Mouse (Mus musculus) intestine, embryonic 14.5 days (tissue): ENCODE results near the gene Obox8. TPM values are rescaled to one million over a fixed set of nuclear protein-coding genes. Genes with fewer than 3 reads are reported as not detected.

Source experiments
- ATAC-seq: fragments of 200-750 bp; cut with Nextera tagmentation; replicated peaks from 2 replicates; pipeline ENCODE4 v1.8.0; 2017; ENCODE audit warnings: low read depth, moderate number of reproducible peaks, moderate TSS enrichment, moderate library complexity; ENCODE audit not compliant: low FRiP score, low TSS enrichment
- DNase-seq: peaks from one replicate; pipeline ENCODE4 v3.0.0-alpha.2; 2018; ENCODE audit warnings: low spot score
- H3K27ac ChIP-seq: fragments of 300-500 bp; sonication (generic); 2 replicates; pipeline ENCODE4 v1.5.1; 2014; ENCODE audit warnings: low read depth, mild to moderate bottlenecking, control low read depth
- H3K27me3 ChIP-seq: fragments of 300-500 bp; sonication (generic); replicated peaks from 2 replicates; pipeline ENCODE4 v1.6.1; 2014; ENCODE audit warnings: low read length, control low read depth; ENCODE audit not compliant: control insufficient read depth, insufficient read depth
- H3K36me3 ChIP-seq: fragments of 300-500 bp; sonication (generic); 2 replicates; pipeline ENCODE4 v1.6.1; 2014; ENCODE audit warnings: low read length, control low read depth; ENCODE audit not compliant: control insufficient read depth, insufficient read depth
- H3K4me1 ChIP-seq: fragments of 300-500 bp; sonication (generic); replicated peaks from 2 replicates; pipeline ENCODE4 v1.6.1; 2014; ENCODE audit warnings: low read length, control low read depth, mixed read lengths; ENCODE audit not compliant: control insufficient read depth, insufficient read depth
- H3K4me2 ChIP-seq: fragments of 300-500 bp; sonication (generic); 2 replicates; pipeline ENCODE4 v1.6.1; 2014; ENCODE audit warnings: low read length
- H3K4me3 ChIP-seq: fragments of 300-500 bp; sonication (generic); 2 replicates; pipeline ENCODE4 v1.5.1; 2014; ENCODE audit warnings: low read depth, low read length, control low read depth, mixed read lengths
- H3K9ac ChIP-seq: fragments of 300-500 bp; sonication (generic); 2 replicates; pipeline ENCODE4 v1.6.1; 2014; ENCODE audit warnings: mild to moderate bottlenecking, low read length
- H3K9me3 ChIP-seq: fragments of 300-500 bp; sonication (generic); 2 replicates; pipeline ENCODE4 v1.6.1; 2016; ENCODE audit warnings: low read length, control low read depth; ENCODE audit not compliant: control insufficient read depth
- WGBS: fragments of 180-500 bp; shearing (Covaris S2); extraction: QIAGEN DNeasy Blood & Tissue Kit; methylation state at CpG from one replicate; pipeline ENCODE4 v1.1.7; 2014; 5-methylcytosine and 5-hydroxymethylcytosine counted together
- polyA plus RNA-seq: library from polyadenylated mRNA; unstranded; fragments of >200 nt; fragmentation: Nextera tagmentation; extraction: Ambion mirVana; gene quantifications from 2 replicates; pipeline ENCODE4 v1.2.1, GENCODE M21; 2014

Obox8 gene
- not detected in 2 replicates for polyA plus RNA-seq

GRCm38 (mm10) chr7:14333457-14333856 lies at the start of gene Obox8:
Obox8 (minus strand) TSS chr7:14333557.
- no peak for ATAC-seq
- 81% methylated on average over 2 of the region's 2 CpGs for WGBS
- no peak for DNase-seq

GRCm38 (mm10) chr7:14317209-14317608 lies 16.1 kb downstream of the Obox8 start:
- DNase-seq (no peak), ATAC-seq (no peak)
- Histone ChIP-seq H3K36me3 (no peaks in the 10 kb centered on the region), H3K27me3 (no peaks in the 10 kb centered on the region), H3K4me3 (no peak overlapping the region), H3K9ac (no peak overlapping the region), H3K4me1 (no peaks in the 10 kb centered on the region), H3K9me3 (no peaks in the 10 kb centered on the region), H3K4me2 (no peak overlapping the region), H3K27ac (no peak overlapping the region)
- WGBS, result 31% methylated on average over 2 of the region's 2 CpGs

More at GRCm38 (mm10) chr7:14333457-14333856, at the start of gene Obox8:
- H3K4me3 ChIP-seq, result no peak within 1 kb of the TSS
- H3K9ac ChIP-seq, result no peak within 1 kb of the TSS
- no peak within 1 kb of the TSS for H3K27ac ChIP-seq
- 0 out of 2 replicates have a peak, but pooled peaks cover 7% of the 10 kb centered on the region for H3K9me3 ChIP-seq
- H3K36me3 ChIP-seq, result no peaks in the 10 kb centered on the region
- no peak within 1 kb of the TSS for H3K4me2 ChIP-seq
- no peaks in the 10 kb centered on the region for H3K27me3 ChIP-seq
- H3K4me1 ChIP-seq, result no peaks in the 10 kb centered on the region

- Histone ChIP-seq H3K9ac (no peak overlapping the region), H3K4me3 (no peak overlapping the region), H3K9me3 (0 out of 2 replicates have a peak, but pooled peaks cover 3% of the 10 kb centered on the region), H3K4me1 (no peaks in the 10 kb centered on the region), H3K27me3 (no peaks in the 10 kb centered on the region), H3K27ac (no peak overlapping the region), H3K36me3 (no peaks in the 10 kb centered on the region), H3K4me2 (no peak overlapping the region)
- WGBS, result 68% methylated on average over 3 of the region's 3 CpGs
- no peak for ATAC-seq
- no peak for DNase-seq
These were observed 24.7 kb downstream of the Obox8 start for GRCm38 (mm10) chr7:14308671-14309070.

GRCm38 (mm10) chr7:14307571-14307970 lies 25.8 kb downstream of the Obox8 start:
- Histone ChIP-seq H3K27me3 (no peaks in the 10 kb centered on the region), H3K27ac (no peak overlapping the region), H3K4me1 (no peaks in the 10 kb centered on the region), H3K36me3 (no peaks in the 10 kb centered on the region), H3K4me3 (no peak overlapping the region), H3K9me3 (0 out of 2 replicates have a peak, but pooled peaks cover 3% of the 10 kb centered on the region), H3K9ac (no peak overlapping the region), H3K4me2 (no peak overlapping the region)
- DNase-seq (no peak), ATAC-seq (no peak)
- WGBS, result 76% methylated on average over 6 of the region's 6 CpGs

Other genes starting within 250 kb of the Obox8 start
- gene Sult2a3, start 210.5 kb downstream of the Obox8 start, polyA plus RNA-seq, result not detected in 2 replicates
- gene Sult2a6, start 78.7 kb downstream of the Obox8 start, polyA plus RNA-seq, result not detected in 2 replicates
- gene Sult2a8, start 113.2 kb upstream of the Obox8 start, polyA plus RNA-seq, result not detected in 2 replicates
- gene Sult2a7, start 160.7 kb upstream of the Obox8 start, polyA plus RNA-seq, result not detected in 2 replicates
- 0.14 and 0.30 TPM in 2 replicates for gene Vmn1r90, start 229.9 kb upstream of the Obox8 start, polyA plus RNA-seq